Mouse (Mus musculus) A20 (cell line): Measurements from ENCODE around the gene Rsph3b.

ENCODE experiments used
- DNase-seq: peaks from one replicate; pipeline ENCODE4 v3.0.0-alpha.2; 2011; ENCODE audit warnings: low read depth, low spot score

Gene Rsph3b

DNA sequence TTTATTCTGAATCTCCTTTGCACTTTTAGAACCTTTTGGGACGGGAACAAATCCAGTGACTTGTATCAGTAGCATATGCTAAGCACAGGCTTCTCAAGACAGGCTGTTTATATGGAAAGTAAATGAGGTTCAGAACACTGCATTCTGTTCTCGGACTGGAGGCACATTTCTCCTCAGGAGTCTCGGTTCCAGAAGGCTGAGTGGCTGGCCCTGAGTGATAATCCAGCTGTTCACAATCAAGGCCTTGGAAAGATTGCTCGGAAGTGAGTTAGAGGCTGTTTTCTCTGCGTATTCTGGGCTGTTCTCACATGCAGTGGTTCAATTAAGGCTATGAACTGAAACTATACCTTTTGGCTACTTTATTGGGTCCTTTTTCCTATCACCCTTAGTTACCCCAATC, 82.9 kb downstream of the Rsph3b start:
- no peak for DNase-seq

DNA sequence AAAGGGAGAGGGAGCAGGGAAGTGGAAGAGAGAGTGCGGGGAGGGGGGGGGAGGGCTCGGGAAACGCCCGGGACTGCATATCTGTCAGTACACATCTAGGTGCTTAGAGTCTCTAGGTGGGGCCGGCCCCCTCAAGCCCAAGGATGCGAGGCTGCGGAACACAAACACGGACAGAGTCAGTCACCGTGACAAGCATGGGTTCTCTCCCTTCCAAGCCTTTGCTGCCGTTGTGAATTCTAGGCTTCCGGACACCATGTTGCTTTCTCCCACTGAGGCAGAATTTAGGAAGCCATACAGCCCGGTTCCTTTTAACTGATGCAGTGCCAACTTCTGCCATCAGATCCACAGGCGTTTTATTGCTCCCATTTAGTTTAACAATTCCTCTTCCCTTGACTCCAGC, 83.6 kb downstream of the Rsph3b start:
- DNase-seq = no peak

DNA sequence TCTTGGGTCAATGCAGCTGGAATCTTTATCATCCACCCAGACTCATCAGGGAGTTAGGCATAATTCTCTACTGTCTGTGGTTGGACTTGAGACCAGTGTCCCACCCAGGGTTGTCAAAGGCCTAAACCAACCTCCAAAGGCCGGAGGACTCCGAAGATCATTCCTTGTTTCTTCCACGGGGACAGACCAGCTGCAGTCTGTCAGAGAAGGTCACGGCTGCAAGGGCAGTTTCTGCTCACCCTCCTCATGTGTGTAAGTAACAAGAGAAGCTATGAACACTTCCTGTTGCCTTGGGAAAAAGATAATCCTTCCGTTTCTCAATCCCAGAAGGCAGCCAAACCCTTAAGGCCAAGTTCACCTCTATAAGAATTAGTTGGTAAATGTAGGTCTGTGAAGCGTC, 85.0 kb downstream of the Rsph3b start:
- no peak for DNase-seq

DNA sequence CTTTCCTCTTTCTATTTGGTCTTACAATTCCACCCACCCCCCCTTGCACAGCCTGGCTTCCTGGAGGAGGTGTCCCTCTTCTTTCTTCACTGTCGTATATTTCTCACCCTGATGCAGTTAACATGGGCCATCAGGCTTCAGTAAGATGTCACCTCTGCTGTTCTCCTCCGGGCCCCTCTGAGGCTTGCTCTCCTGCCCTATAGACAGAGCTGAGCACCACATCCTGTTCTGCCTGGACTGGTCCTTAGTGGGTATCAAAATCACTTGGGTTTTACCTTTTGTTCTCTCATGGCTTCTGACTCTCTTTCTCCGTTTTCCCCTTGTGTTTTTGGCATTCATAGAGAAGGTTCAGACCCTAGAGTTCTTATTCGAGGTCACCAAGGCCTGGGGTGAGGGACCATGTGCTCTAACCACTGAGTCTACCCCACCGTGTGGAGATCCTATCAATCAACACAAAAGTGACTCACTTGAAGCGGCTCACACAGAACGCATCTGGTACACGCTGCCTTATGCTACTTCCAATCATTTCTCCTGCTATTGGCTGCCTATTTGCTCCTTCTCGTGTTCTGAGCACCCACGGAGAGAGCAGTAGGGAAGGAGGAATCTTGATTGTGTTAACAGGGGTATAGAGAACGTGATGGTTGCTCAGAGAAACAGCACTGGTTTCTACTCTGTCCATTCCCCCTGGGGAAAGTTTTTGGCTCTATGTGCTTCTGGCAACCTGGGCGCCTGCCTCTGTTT, 86.3 kb downstream of the Rsph3b start:
- no peak for DNase-seq

DNA sequence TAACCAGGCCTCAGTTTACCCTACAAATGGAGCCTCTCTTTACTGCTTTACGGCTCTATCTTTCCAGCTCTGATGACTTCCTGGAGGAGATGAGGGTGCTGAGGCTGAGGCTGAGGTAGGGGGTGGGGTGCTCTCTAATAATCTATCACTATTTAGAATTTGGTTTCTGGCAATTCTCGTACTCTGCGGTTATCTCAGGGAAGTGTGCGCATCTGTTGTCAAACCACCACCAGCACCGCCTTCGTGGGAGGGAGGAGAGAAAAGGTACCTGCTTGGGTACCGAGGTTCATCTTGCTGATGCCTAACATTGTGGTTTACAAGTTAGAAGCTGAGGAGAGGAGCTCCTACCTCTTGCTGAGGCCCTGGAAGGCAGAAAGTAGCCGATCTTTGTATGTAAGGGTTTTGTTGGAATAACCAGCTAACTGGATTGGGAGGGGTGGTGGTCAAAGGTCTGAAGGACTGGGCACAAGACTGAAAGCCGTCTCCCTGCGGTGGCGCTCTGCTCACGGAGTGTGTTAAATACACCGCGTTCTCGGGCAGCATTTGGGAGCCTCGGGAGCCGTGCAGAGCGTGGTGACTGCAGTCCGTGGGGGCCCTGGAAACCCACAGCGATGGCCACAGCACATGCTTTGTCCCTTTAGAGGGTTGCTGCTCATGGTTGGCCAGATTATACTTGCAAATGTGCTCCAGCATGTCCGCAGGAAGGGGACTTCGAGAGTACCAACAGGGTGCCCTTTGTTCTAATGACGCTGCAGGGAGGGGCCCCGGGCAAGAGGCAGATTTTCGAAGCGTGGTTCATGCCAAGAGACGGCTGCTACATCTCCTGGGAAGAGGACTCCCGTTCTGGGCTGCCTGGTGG, 87.1 kb downstream of the Rsph3b start:
- no peak for DNase-seq

DNA sequence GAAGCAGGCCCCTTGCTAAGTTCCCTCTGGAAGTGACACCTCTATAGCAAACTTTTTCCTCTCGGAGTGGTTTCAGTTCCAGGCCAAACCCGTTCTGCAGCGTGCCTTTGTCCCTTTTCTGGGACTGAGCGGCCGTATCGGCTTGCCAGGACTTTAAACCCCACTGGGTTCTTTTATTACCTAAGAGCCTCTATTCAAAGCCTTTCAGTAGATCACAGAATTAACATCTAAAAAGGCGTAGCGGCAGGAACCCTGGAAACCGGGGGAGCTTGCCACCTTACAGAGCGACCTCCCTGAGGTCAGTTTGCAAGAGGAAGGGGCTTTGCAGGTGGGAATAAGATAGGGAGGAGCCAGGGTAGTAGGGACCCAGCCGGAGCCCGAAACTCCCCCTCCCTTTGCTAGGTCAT, 88.0 kb downstream of the Rsph3b start:
- DNase-seq = no peak

DNA sequence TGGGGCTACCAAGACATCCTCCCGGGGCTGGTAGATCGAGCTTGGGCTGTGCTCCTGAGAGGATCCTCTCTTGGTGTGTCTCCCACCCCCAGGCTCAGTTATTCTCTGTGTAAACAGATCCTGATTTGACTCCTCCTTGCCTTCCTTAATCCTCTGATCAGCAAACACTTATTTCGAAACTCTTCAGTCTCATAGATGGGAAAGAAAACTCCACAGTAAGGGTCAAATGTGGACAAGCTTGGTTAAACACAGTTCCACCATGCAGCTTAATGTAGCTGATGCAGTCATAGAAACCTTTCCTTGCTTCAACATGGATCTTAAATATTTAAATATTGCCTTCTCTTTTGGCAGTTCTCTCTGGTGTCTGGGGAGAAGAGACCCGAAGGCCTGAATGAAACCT, 88.4 kb downstream of the Rsph3b start:
- no peak for DNase-seq
